Mouse (Mus musculus) erythroblast, adult 5-6 weeks (primary cell): ENCODE data around the gene Nkain2. TPM values are rescaled to one million over a fixed set of nuclear protein-coding genes. Genes with fewer than 3 reads are reported as not detected.

Source experiments
- ATAC-seq: replicated peaks from 2 replicates; pipeline ENCODE4 v1.8.0; 2016; ENCODE audit warnings: moderate number of reproducible peaks, mild to moderate bottlenecking, moderate TSS enrichment, inconsistent platforms; ENCODE audit not compliant: poor library complexity, low FRiP score, severe bottlenecking
- total RNA-seq, 2 experiments: library from RNA; stranded (forward) in 1 of 2; stranded (reverse) in 1 of 2; fragments of 150-400 nt in 1 of 2; fragments of 200-764, 138-1000 nt in 1 of 2; gene quantifications; 2 replicates each; pipeline versions ENCODE4 v1.2.3 to v1.2.4; 2015 to 2017; ENCODE audit warnings: low replicate concordance in 2 of 2

Nkain2 gene
- total RNA-seq, 2 experiments from 2014 or later, result not detected

DNA sequence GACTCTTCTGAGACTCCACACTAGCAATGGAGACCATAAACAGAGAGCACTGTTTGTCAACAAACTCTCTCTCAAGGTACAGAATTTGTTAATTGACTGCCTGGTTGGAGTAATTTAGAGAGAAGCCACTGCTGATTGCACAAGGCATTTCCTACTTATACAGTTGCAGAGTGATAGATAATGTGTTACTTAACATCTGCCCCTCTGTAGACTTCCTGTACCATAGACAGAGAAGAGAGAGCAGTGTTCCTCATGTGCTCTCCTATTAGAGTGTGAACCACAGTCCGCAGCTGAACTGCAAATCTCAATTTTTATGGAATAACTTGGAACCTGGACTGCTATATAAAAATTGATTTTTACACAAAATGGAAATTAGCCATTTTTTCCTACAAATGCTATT, 1022.0 kb downstream of the Nkain2 start:
- ATAC-seq, result no peak

DNA sequence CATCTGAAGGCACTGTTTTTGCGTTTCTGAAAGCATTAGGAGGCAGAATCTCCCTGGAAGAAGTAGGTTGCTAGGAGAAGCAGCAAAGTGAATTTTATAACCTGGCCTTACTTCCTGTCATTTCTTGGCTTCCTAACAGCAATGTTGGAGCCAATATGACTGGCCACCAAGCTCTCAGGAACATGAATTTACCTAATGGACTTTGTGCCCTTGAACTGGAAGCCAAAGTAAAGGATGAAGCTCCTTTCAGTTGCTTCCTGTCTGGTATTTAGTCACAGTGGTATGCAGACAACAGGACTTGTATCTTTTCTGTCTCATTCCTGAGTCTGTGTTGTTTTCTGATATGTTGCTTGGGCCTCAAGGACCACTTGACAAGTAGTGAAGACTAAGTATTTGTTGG, 1063.2 kb downstream of the Nkain2 start:
- no peak for ATAC-seq

DNA sequence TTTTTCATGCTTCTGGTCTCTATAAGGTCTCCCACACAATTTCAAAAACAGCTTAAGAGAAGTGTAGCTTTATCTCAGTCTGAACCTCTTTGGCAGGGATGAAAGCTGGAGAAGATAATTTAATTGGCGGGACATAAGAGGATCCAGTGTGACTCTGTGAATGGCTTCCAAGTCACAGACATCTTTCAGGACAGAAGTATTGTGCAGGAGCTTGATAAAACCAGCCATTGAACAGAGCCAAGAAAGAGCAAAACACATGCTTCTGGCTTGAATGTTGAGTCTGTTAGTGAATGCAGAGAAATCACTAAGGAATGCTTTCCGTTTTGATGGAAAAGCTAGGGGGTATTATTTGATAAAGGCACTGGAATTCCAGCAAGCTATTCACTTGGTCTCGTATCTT, 1077.7 kb downstream of the Nkain2 start:
- no peak for ATAC-seq

DNA sequence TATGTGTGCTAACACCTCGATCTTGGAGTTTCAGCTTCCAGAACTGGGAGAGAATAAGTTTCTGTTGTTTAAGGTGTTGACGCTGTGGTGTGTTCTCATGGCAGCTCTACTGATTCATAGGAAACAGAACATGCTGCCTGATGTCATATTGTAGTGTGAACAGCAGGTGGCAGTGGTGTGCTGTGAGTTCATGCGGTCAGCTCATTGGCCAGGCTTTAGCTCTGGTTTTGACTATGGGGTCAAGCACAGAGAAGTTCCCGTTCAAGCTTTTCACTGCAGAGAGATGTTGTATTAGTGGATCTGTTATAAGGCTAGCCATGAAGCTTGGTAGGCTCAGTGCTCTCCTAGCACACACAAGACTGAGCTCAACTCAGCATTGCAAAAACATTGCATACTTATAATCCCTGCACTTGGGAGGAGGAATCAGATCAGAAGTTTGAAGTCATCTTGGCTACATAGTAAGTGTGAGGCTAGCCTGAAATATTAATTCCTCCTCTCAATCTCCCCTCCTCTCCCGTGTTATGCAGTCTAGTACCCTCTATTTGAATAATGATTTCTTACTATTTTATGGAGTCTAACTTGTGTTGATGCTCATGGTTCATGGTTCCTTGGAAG, 1147.7 kb downstream of the Nkain2 start:
- ATAC-seq, result no peak

DNA sequence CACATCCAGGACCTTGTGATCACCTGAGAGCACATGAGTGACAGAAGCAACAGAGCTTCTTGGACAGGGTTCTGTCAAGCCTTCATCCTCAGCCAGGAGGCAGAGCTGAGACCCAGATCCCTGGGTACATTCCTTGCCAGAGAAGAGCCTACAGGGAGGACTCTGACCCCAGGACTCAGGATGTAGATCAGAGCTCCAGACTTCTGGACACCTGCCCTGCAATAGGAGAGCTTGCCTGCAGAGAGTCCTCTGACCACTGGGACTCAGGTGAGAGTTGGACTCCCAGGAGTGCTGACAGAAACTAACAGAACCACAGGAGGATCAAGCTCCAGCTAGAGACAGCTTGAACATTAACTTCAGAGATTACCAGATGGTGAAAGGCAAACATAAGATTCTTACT, 1162.2 kb downstream of the Nkain2 start:
- no peak for ATAC-seq

DNA sequence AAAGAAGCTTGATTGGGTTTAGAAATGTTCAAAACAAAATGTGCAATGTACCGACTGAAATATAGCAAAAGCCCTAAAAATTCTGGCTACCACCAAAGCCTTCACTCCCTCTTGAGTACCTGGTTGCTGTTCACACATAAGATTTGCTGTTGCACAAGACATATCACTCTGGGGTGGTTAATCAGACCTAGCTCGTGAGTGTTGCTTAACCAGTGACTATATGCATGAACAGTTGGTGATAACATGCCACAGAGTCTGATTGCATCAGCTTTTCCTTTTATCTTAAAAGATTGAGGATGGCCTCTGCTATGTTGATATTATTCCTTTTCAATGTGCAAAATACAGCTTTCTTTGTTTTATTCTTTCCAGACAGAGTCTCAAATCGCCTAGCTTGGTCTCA, 1243.0 kb downstream of the Nkain2 start:
- no peak for ATAC-seq

DNA sequence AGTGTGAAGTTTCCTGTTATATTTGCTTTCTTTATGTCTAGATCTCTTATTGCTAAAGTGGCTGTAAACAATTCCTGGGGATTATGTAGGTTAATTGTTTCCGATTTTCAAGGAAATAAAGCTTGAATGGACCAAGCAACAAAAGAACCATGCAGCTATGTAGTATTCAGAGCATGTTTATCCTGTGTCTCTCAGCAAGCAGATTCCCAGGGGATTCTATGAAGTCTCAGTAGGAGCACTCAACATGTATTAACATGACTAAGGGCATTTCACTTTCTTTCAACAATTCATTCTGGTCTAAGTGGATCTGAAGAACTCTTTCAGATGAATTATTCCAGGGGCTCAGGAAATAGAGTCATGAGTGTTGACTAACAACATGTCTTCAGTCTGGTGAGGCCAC, 1244.2 kb downstream of the Nkain2 start:
- no peak for ATAC-seq

Other genes with a start within 250 kb of the Nkain2 start
- gene Trdn, start 190.1 kb upstream of the Nkain2 start, total RNA-seq (2015; ENCODE audit: low replicate concordance), result not detected in 2 replicates
- not detected in 2 replicates for gene Trdn, start 190.1 kb upstream of the Nkain2 start, total RNA-seq (2017; ENCODE audit: low replicate concordance)